Mouse (Mus musculus) limb, embryonic 14.5 days (tissue): Measurements from ENCODE around the gene Izumo2. TPM values are rescaled to one million over a fixed set of nuclear protein-coding genes. Genes with fewer than 3 reads are reported as not detected.

ENCODE experiments used
- ATAC-seq: fragments of 200-750 bp; cut with Nextera tagmentation; 2 replicates; pipeline ENCODE4 v1.8.0; 2017; ENCODE audit warnings: low read depth, moderate number of reproducible peaks, moderate TSS enrichment; ENCODE audit not compliant: low FRiP score
- DNase-seq: peaks from one replicate; pipeline ENCODE4 v3.0.0-alpha.2; 2015; ENCODE audit warnings: low spot score
- H3K27ac ChIP-seq: fragments of 300-500 bp; sonication (generic); replicated peaks from 2 replicates; pipeline ENCODE4 v1.5.1; 2014; ENCODE audit warnings: low read depth, mild to moderate bottlenecking, low read length, moderate library complexity, mixed read lengths
- H3K27me3 ChIP-seq: fragments of 300-500 bp; sonication (generic); 2 replicates; pipeline ENCODE4 v1.6.1; 2014; ENCODE audit warnings: low read length, mixed read lengths; ENCODE audit not compliant: control insufficient read depth, insufficient read depth
- H3K36me3 ChIP-seq: fragments of 300-500 bp; sonication (generic); 2 replicates; pipeline ENCODE4 v1.6.1; 2014; ENCODE audit warnings: mild to moderate bottlenecking, low read length, moderate library complexity, mixed read lengths; ENCODE audit not compliant: control insufficient read depth, insufficient read depth
- H3K4me1 ChIP-seq: fragments of 300-500 bp; sonication (generic); 2 replicates; pipeline ENCODE4 v1.6.1; 2014; ENCODE audit warnings: antibody characterized with exemption, low read length, mixed read lengths; ENCODE audit not compliant: control insufficient read depth, insufficient read depth
- H3K4me2 ChIP-seq: fragments of 300-500 bp; sonication (generic); replicated peaks from 2 replicates; pipeline ENCODE4 v1.6.1; 2014; ENCODE audit warnings: low read depth, mild to moderate bottlenecking, low read length, moderate library complexity; ENCODE audit not compliant: severe bottlenecking
- H3K4me3 ChIP-seq: fragments of 300-500 bp; sonication (generic); replicated peaks from 2 replicates; pipeline ENCODE4 v1.5.1; 2014; ENCODE audit warnings: low read length
- H3K9ac ChIP-seq: fragments of 300-500 bp; sonication (generic); 2 replicates; pipeline ENCODE4 v1.6.1; 2014; ENCODE audit warnings: mild to moderate bottlenecking, low read depth, low read length, moderate library complexity; ENCODE audit not compliant: severe bottlenecking
- H3K9me3 ChIP-seq: fragments of 300-500 bp; sonication (generic); 2 replicates; pipeline ENCODE4 v1.6.1; 2016; ENCODE audit warnings: low read length; ENCODE audit not compliant: control insufficient read depth
- POLR2A ChIP-seq: fragments of 200-500 bp; IDR thresholded peaks from 2 replicates; pipeline ENCODE4 v1.8.0; 2012; ENCODE audit warnings: inconsistent platforms, mild to moderate bottlenecking, moderate library complexity, borderline replicate concordance; ENCODE audit not compliant: insufficient read depth, insufficient read length; ENCODE audit errors: extremely low read depth
- WGBS: fragments of 180-500 bp; shearing (Covaris S2); extraction: QIAGEN DNeasy Blood & Tissue Kit; methylation state at CpG from one replicate; pipeline ENCODE4 v1.1.7; 2014; 5-methylcytosine and 5-hydroxymethylcytosine counted together
- polyA plus RNA-seq, 2 experiments: library from polyadenylated mRNA; depleted of rRNA in 1 of 2; stranded (reverse) in 1 of 2; unstranded in 1 of 2; fragments of >200 nt; fragmentation: Nextera tagmentation in 1 of 2; extraction: Ambion mirVana in 1 of 2; gene quantifications; 2 replicates each; pipeline versions ENCODE4 v1.2.1 to v1.2.3; 2012 to 2014

Izumo2 gene
- polyA plus RNA-seq, 2 experiments = not detected

DNA sequence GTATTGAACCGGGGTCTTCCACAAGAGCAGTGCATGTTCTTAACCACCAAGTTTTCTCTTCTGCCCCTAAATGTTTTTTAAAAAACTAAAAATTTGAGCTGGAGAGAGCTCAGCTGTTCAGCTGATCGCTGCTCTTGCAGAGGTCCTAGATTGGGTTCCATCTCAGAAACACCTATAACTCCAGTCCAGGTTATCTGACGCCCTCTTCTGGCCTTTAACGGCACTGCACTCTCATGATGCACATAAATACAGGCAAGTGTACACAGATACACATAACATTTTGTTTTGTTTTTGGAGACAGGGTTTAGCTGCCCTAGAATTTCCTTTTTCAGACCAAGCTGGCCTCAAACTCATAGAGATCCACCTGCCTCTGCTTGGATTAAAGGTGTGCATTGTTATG lies 34.0 kb upstream of the Izumo2 start:
- peaks cover 8% of the 10 kb centered on the region; the same call in 1 of the 2 replicates for H3K4me1 ChIP-seq
- no peaks in the 10 kb centered on the region for H3K9me3 ChIP-seq
- H3K27ac ChIP-seq = no peak overlapping the region
- 71% methylated on average over 4 of the region's 4 CpGs for WGBS
- no peak overlapping the region for H3K9ac ChIP-seq
- H3K4me2 ChIP-seq = no peak overlapping the region
- no peak overlapping the region for H3K4me3 ChIP-seq
- ATAC-seq = no peak
- DNase-seq = no peak
- no peaks in the 10 kb centered on the region for H3K36me3 ChIP-seq
- peaks cover 13% of the 10 kb centered on the region for H3K27me3 ChIP-seq
- no peak for TF ChIP-seq POLR2A

DNA sequence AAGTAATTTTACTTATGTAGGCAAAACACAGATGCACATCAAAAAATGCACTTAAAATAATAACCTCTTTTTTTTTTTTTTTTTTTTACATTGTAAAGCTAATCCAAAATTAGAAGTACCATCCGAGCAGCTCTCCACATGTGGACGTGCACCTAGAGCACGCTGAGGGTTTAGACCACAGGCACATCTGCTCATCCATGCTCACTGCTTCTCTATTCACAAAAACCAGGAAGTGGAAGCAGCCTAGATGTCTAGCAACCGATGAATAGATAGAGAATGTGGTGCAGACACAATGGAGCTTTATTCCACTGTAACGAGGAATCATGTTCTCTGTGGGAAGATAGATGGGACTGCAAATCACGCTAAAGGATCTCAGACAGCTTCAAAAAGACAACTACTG lies 33.4 kb upstream of the Izumo2 start:
- ATAC-seq (no peak), DNase-seq (no peak)
- no peak overlapping the region for H3K27ac ChIP-seq
- H3K9me3 ChIP-seq = no peaks in the 10 kb centered on the region
- H3K4me1 ChIP-seq = peaks cover 8% of the 10 kb centered on the region; the same call in 1 of the 2 replicates
- H3K27me3 ChIP-seq = peaks cover 13% of the 10 kb centered on the region
- no peak overlapping the region for H3K9ac ChIP-seq
- 89% methylated on average over 6 of the region's 6 CpGs for WGBS
- no peak for TF ChIP-seq POLR2A
- no peaks in the 10 kb centered on the region for H3K36me3 ChIP-seq
- no peak overlapping the region for H3K4me3 ChIP-seq
- H3K4me2 ChIP-seq = no peak overlapping the region

DNA sequence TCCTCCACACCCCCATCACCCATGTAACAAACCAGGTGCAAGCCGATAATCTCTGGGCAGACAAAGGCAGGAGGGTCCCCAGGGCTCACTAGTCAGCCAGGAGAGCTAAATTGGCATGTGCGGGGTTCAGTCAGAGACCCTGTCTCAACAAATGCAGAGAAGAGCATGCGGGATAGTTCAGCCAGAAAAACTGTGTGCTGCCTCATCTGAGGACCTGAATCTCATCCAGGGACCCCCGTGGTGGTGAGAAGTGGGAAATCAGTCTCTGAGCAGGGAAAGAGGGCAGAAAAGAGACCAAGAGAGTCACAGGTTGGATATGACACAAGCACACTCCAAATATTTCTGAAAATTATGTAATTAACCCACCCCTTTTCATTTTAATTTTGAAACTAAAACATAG lies 32.4 kb upstream of the Izumo2 start:
- Histone ChIP-seq H3K36me3 (no peaks in the 10 kb centered on the region), H3K27ac (no peak overlapping the region), H3K4me2 (no peak overlapping the region), H3K4me3 (no peak overlapping the region), H3K27me3 (peaks cover 4% of the 10 kb centered on the region; the same call in 1 of the 2 replicates), H3K9me3 (no peaks in the 10 kb centered on the region), H3K9ac (no peak overlapping the region), H3K4me1 (peaks cover 4% of the 10 kb centered on the region; the same call in 1 of the 2 replicates)
- 63% methylated on average over 4 of the region's 4 CpGs for WGBS
- TF ChIP-seq POLR2A = no peak
- DNase-seq (no peak), ATAC-seq (no peak)

DNA sequence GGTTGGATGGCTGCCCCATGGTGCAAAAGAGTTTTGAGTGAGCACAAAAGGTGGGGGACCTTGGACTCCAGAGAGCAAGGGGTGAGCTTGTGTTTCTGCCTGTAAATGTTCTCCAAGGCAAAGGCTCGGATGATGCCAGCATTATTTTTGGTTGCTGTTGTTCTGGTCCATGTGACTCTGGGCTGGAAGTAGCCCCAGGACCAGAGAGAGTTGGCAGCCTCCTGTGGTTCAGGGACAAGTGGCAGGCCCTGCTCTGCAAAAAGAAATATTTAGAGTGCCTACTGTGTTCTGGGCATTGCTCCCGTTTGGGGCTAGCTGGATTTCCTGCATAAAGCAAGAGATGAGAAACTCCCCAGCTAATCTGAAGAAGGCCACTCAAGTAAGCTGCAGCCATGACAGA lies 31.9 kb upstream of the Izumo2 start:
- 78% methylated on average over 2 of the region's 2 CpGs for WGBS
- H3K4me2 ChIP-seq = no peak overlapping the region
- no peaks in the 10 kb centered on the region for H3K4me1 ChIP-seq
- no peaks in the 10 kb centered on the region for H3K36me3 ChIP-seq
- H3K9me3 ChIP-seq = no peaks in the 10 kb centered on the region
- ATAC-seq (no peak), DNase-seq (no peak)
- no peak overlapping the region for H3K27ac ChIP-seq
- no peak overlapping the region for H3K4me3 ChIP-seq
- no peaks in the 10 kb centered on the region for H3K27me3 ChIP-seq
- TF ChIP-seq POLR2A = no peak
- no peak overlapping the region for H3K9ac ChIP-seq

DNA sequence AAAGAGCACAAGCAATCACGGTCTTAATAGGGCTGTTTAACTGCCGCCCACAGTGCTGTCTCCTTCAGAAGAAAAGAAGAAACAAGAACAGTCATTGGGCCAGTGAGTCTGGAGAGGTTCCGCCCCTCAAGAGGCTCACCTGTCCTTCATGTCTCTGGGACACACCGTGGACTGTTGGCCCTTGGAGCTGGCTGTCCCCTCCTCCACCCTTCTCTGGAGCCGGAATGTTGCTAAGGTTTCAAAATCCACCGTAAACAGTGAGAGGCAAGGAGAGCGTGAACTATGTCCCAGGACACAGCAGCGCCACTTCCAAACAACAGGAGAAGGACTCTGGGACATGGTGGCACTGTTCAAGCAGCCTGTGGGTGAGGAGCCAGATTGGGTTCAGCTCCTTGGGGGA lies 24.9 kb upstream of the Izumo2 start:
- no peak for ATAC-seq
- no peaks in the 10 kb centered on the region for H3K4me1 ChIP-seq
- no peaks in the 10 kb centered on the region for H3K36me3 ChIP-seq
- no peak overlapping the region for H3K4me3 ChIP-seq
- no peak for TF ChIP-seq POLR2A
- DNase-seq = no peak
- no peak overlapping the region for H3K4me2 ChIP-seq
- H3K27ac ChIP-seq = no peak overlapping the region
- no peak overlapping the region for H3K9ac ChIP-seq
- 76% methylated on average over 8 of the region's 8 CpGs for WGBS
- no peaks in the 10 kb centered on the region for H3K9me3 ChIP-seq
- no peaks in the 10 kb centered on the region for H3K27me3 ChIP-seq

DNA sequence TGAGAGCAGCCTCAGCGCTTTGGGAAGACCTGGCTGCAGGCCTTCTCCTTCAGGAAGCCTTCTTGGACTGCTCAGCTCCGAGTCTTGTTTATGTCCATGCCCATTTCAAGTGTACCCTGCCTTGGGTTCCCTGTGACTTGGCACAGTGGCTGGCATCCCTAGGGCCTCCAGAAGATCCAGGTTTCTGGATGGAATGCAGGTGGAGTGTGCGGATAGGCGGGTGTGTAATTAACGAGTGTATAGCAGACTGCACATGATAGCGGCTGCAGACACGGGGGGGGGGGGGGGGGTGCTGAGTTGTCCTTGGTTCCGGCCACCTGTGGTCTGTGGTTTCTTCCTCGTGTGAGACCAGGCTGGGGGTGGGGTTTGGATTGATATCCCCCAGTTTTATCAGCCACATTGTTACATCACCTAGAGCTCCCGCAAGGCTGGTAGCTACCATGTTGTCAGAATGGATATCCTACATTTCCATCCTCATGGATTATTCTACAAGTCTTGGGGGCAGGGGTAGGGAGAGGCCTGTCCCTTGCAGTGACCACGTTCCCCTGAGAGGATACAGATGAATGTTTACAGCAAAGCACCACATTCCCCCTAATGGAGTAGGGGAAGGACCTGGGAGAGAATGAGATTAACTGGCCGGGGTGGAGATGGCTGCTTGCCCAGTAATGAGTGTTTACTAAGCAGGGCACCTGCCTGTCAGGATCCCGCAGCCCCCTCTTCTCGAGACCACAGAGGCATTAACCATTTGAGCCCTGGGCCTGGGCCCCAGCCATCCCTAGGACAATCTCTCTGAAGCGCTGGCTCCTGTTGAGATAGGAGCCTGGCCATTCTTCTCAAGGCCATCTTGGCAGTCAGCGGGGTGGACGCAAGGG lies 22.8 kb upstream of the Izumo2 start:
- Histone ChIP-seq H3K27ac (no peak overlapping the region), H3K27me3 (no peaks in the 10 kb centered on the region), H3K9me3 (no peaks in the 10 kb centered on the region), H3K9ac (no peak overlapping the region), H3K36me3 (no peaks in the 10 kb centered on the region), H3K4me2 (no peak overlapping the region), H3K4me1 (no peaks in the 10 kb centered on the region), H3K4me3 (no peak overlapping the region)
- DNase-seq (no peak), ATAC-seq (no peak)
- TF ChIP-seq POLR2A = no peak
- WGBS = 68% methylated on average over 13 of the region's 17 CpGs
